Mouse (Mus musculus) ES-Bruce4 (cell line): ENCODE data around the gene Usp47. TPM values are rescaled to one million over a fixed set of nuclear protein-coding genes. Genes with fewer than 3 reads are reported as not detected.

Experiments used
- H3K27ac ChIP-seq: 2 replicates; pipeline ENCODE4 v1.5.1; 2012; ENCODE audit warnings: low read length, inconsistent platforms; ENCODE audit not compliant: insufficient read depth
- H3K27me3 ChIP-seq: 2 replicates; pipeline ENCODE4 v1.6.1; 2012; ENCODE audit warnings: mild to moderate bottlenecking, low read length, inconsistent platforms; ENCODE audit not compliant: control insufficient read depth, poor library complexity, insufficient read depth, severe bottlenecking
- H3K36me3 ChIP-seq: 2 replicates; pipeline ENCODE4 v1.6.1; 2012; ENCODE audit warnings: inconsistent platforms, mild to moderate bottlenecking, low read length, moderate library complexity; ENCODE audit not compliant: control insufficient read depth, poor library complexity, insufficient read depth, severe bottlenecking
- H3K4me1 ChIP-seq: one replicate; pipeline ENCODE4 v1.8.1; 2011; ENCODE audit warnings: low read length; ENCODE audit not compliant: control insufficient read depth, insufficient read depth
- H3K4me3 ChIP-seq: 2 replicates; pipeline ENCODE4 v1.5.1; 2011; ENCODE audit warnings: low read depth, mild to moderate bottlenecking, low read length
- H3K9ac ChIP-seq: 2 replicates; pipeline ENCODE4 v1.6.1; 2012; ENCODE audit warnings: low read depth, mild to moderate bottlenecking, inconsistent platforms; ENCODE audit not compliant: poor library complexity, severe bottlenecking
- H3K9me3 ChIP-seq: replicated peaks from 2 replicates; pipeline ENCODE4 v1.6.1; 2012; ENCODE audit warnings: mild to moderate bottlenecking, low read length, inconsistent platforms; ENCODE audit not compliant: control insufficient read depth, poor library complexity, insufficient read depth, severe bottlenecking
- CTCF ChIP-seq: IDR thresholded peaks from one replicate; pipeline ENCODE4 v1.8.1; 2011; ENCODE audit warnings: low read depth, low read length
- EP300 ChIP-seq: IDR thresholded peaks from 2 replicates; pipeline ENCODE4 v1.6.1; 2011; ENCODE audit warnings: low read depth, low read length; ENCODE audit not compliant: insufficient read depth
- POLR2A ChIP-seq: IDR thresholded peaks from one replicate; pipeline ENCODE4 v1.8.1; 2011; ENCODE audit warnings: low read length; ENCODE audit not compliant: insufficient read depth
- polyA plus RNA-seq: library from polyadenylated mRNA; stranded (reverse); fragments of >200 nt; gene quantifications from 2 replicates; pipeline ENCODE4 v1.2.4, GENCODE M21; 2011; ENCODE audit warnings: low read depth; ENCODE audit not compliant: missing spikeins, insufficient read depth, insufficient read length

Gene Usp47
- polyA plus RNA-seq, 1 experiment = 63.3 TPM

DNA sequence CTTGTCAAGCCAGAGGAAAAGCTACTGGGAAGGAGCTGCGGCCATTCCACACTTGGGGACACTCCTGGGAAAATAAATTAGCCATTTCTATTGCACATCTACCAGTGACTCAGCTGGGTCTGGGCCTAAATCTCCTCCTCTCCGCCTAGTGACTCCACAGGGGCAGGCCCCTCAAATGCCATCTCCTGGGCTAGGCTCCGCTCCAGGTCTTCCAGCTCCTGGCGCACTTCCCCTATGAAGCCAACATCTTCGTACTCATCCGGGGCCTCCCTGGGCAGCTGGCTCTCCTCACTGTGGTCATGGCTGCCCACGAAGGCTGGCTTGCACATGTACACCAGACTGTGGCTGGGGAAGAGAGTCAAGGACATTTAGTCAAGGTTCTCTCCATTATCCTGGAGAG lies 94.8 kb downstream of the Usp47 start:
- no peaks in the 10 kb centered on the region for H3K27me3 ChIP-seq
- no peak overlapping the region for H3K27ac ChIP-seq
- TF ChIP-seq EP300 = no peak
- H3K36me3 ChIP-seq = no peaks in the 10 kb centered on the region
- H3K4me1 ChIP-seq = no peaks in the 10 kb centered on the region
- no peak overlapping the region for H3K4me3 ChIP-seq
- no peak overlapping the region for H3K9ac ChIP-seq
- H3K9me3 ChIP-seq = no peaks in the 10 kb centered on the region

DNA sequence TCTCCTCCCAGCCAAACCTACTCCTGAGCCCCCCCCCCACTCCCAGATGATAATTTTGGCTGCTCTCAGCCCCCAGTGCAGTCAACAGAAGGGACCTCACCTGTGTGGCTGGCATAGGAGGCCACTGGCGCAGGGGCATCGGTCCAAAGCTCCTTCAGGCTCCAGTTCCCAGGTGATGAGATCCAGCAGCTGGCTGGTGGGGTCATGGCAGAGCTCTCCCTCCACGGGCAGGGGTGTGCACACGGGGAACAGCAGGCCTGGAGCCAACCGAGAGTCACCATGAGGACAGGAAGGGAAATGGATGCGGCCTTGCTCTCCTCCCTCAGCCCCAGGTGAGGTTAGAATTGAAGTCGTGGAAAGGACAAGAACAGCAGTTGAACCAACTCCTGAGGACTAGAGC lies 95.9 kb downstream of the Usp47 start:
- Histone ChIP-seq H3K27ac (no peak overlapping the region), H3K4me1 (no peaks in the 10 kb centered on the region), H3K9me3 (no peaks in the 10 kb centered on the region), H3K4me3 (no peak overlapping the region), H3K27me3 (no peaks in the 10 kb centered on the region), H3K9ac (no peak overlapping the region), H3K36me3 (no peaks in the 10 kb centered on the region)
- TF ChIP-seq CTCF = no peak
- no peak for TF ChIP-seq EP300
- no peak for TF ChIP-seq POLR2A

DNA sequence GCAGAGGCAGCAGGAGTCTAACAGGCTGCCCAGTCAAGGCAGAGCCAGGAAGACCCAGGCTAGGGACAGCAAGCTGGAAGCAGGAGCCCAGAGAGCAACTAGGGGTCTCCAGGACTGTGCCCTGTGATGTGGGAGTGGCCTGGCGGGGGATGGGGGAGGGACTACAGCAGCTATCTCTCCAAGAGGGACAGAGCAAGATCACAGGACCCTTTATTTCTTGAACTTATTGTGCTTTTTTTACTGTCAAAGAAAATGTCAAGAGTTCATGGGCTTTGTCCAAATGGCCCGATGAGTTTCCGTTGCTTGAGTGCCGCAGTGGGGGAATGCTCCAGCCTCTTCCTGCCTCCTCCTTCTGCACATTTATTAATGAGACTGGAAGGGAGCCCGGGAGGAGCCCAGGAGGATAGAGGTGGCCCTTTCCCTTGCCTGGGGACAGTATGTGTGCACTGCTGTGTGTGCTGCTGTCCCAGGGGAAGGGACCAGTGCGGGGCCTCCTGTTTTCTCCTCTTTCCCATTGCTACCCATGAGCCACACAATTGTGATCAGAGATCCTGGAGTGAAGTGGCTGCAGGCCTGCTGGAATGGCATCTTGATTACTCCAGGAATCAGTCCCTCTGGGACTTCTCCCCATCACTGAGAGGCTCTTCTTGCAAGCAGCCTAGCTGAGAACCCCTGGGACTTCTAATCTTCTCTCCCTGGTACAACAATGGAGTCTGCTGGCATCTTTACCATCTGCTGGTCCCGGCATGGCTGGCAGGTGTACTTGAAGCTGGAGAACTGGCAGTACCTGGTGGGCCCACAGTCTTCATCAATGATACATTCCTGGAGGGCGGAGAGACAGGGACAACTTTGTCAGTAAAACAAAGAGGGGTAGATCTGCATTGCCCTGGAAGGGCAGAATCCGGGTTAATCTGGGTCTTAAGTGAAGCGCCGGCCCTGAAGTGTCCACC lies 97.8 kb downstream of the Usp47 start:
- TF ChIP-seq POLR2A (no peak), CTCF (no peak), EP300 (no peak)
- H3K36me3 ChIP-seq = no peaks in the 10 kb centered on the region
- H3K9ac ChIP-seq = no peak overlapping the region
- H3K4me1 ChIP-seq = no peaks in the 10 kb centered on the region
- no peaks in the 10 kb centered on the region for H3K27me3 ChIP-seq
- H3K27ac ChIP-seq = no peak overlapping the region
- H3K9me3 ChIP-seq = no peaks in the 10 kb centered on the region
- H3K4me3 ChIP-seq = no peak overlapping the region

DNA sequence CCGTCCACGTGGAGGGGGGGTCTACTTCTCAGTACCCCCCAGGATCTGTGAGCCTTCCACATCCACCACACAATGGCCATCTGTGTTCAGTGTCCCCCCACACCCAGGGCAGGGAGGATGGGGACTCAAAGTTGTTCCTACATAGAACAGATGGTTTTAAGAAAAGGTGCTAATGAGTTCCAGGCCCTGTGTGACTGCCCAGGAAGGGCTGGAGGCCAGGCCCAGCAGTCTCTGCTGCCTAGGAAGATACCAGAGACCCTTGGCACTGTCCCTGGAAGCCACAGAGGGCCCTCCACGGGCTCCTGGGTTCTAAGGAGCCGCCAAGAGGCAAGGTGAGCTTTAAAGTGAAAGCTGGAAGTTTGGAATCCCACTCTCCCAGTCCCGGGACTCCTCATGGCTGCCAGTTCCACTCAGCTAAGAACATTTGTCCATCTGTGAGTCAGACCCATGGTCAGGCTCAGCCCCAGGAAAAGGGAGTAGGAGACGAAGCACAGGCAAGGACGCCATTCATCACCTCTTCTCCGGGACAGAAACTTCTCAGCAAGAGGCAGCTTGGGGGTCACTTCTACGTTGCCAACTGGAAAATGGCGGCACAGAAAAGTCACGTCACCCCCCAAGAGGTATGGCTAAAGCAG lies 98.7 kb downstream of the Usp47 start:
- Histone ChIP-seq H3K9ac (no peak overlapping the region), H3K4me1 (no peaks in the 10 kb centered on the region), H3K27ac (no peak overlapping the region), H3K9me3 (no peaks in the 10 kb centered on the region), H3K36me3 (no peaks in the 10 kb centered on the region), H3K4me3 (no peak overlapping the region), H3K27me3 (no peaks in the 10 kb centered on the region)
- TF ChIP-seq EP300 = no peak
- no peak for TF ChIP-seq POLR2A
- no peak for TF ChIP-seq CTCF

DNA sequence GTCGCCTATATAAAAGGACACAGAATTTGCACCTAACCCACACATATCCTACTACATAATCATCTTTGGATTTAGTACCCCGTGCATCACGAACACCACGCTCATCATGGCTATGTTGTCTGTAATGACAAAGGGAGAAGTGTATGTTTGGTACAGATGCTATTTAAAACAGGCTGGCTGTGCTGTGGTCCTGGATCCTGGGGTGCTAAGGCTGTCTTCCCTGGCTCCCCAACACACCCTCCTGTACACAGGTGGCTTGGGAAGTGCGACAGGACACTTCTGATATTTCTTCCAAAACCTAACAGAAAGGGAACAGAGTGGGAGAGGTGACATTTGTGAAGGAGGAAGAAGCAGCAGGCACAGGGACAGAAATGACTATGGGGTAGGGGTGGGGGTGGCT lies 100.3 kb downstream of the Usp47 start:
- Histone ChIP-seq H3K27ac (no peak overlapping the region), H3K4me1 (no peaks in the 10 kb centered on the region), H3K9ac (no peak overlapping the region), H3K36me3 (no peaks in the 10 kb centered on the region), H3K9me3 (no peaks in the 10 kb centered on the region), H3K4me3 (no peak overlapping the region), H3K27me3 (no peaks in the 10 kb centered on the region)
- TF ChIP-seq CTCF (no peak), EP300 (no peak), POLR2A (no peak)
